ENCODE assay signal across 9 mouse cellular contexts in genomic region chr16:13532840-13533239, GRCm38 (mm10).
DNase-seq lines count a peak whose midpoint lies in the region; ATAC-seq and TF ChIP-seq lines count a peak whose summit lies in the region.
"Had no signal": no experiment of that assay in that cellular context is flagged by ENCODE, and none has a peak within 500 bp of the region (broad histone marks: within the 10 kb centered on the region; RNA-seq: fewer than 3 reads in every experiment).

No protein-coding gene starts in this region.

- no peaks in the 10 kb centered on the region for H3K4me1 ChIP-seq in embryonic facial prominence, embryonic 11.5 days (ENCODE audit: control insufficient read depth, insufficient read depth, low read length)
- no peaks in the 10 kb centered on the region for H3K4me1 ChIP-seq in embryonic facial prominence, embryonic 10.5 days
- H3K4me1 ChIP-seq in liver, embryonic 14.5 days (replicated peaks; ENCODE audit: control insufficient read depth in 2 of 2, insufficient read depth in 2 of 2, low read length in 1 of 2): no peaks in the 10 kb centered on the region
- H3K4me1 ChIP-seq in liver, embryonic 12.5 days: no peaks in the 10 kb centered on the region
- H3K4me1 ChIP-seq: heart, embryonic 15.5 days had no signal

- H3K9me3 ChIP-seq in embryonic facial prominence, embryonic 11.5 days (replicated peaks; ENCODE audit: control insufficient read depth, low read length): no peaks in the 10 kb centered on the region
- no peaks in the 10 kb centered on the region for H3K9me3 ChIP-seq in embryonic facial prominence, embryonic 10.5 days
- H3K9me3 ChIP-seq in liver, embryonic 14.5 days (ENCODE audit: control insufficient read depth, low read length): no peaks in the 10 kb centered on the region
- H3K9me3 ChIP-seq in liver, embryonic 12.5 days (replicated peaks): no peaks in the 10 kb centered on the region
- H3K9me3 ChIP-seq: heart, embryonic 15.5 days had no signal

- no peak overlapping the region for H3K4me2 ChIP-seq in embryonic facial prominence, embryonic 11.5 days (ENCODE audit: low read depth, low read length)
- no peak overlapping the region for H3K4me2 ChIP-seq in liver, embryonic 14.5 days (ENCODE audit: low read depth)
- no peak overlapping the region for H3K4me2 ChIP-seq in liver, embryonic 12.5 days
- H3K4me2 ChIP-seq: heart, embryonic 15.5 days had no signal

- no peak for TF ChIP-seq EP300 in liver, embryonic 14.5 days (IDR thresholded peaks at IDR 0.05; ENCODE audit: low read depth)

- no peak overlapping the region for H3K9ac ChIP-seq in embryonic facial prominence, embryonic 11.5 days (replicated peaks; ENCODE audit: low read length)
- no peak overlapping the region for H3K9ac ChIP-seq in liver, embryonic 14.5 days (replicated peaks)
- H3K9ac ChIP-seq in liver, embryonic 12.5 days: no peak overlapping the region
- H3K9ac ChIP-seq: heart, embryonic 15.5 days had no signal

- no peak overlapping the region for H3K4me3 ChIP-seq in embryonic facial prominence, embryonic 11.5 days (ENCODE audit: low read depth, low read length)
- H3K4me3 ChIP-seq in embryonic facial prominence, embryonic 10.5 days: no peak overlapping the region
- H3K4me3 ChIP-seq in liver, embryonic 14.5 days (ENCODE audit: insufficient read depth in 1 of 2, low read depth in 2 of 2, low read length in 2 of 2): no peak overlapping the region
- H3K4me3 ChIP-seq in liver, embryonic 12.5 days: no peak overlapping the region
- H3K4me3 ChIP-seq: heart, embryonic 15.5 days had no signal

- H3K36me3 ChIP-seq in embryonic facial prominence, embryonic 11.5 days (replicated peaks; ENCODE audit: control insufficient read depth, insufficient read depth, low read depth, low read length): no peaks in the 10 kb centered on the region
- 0 out of 2 replicates have a peak, but pooled peaks cover 6% of the 10 kb centered on the region for H3K36me3 ChIP-seq in embryonic facial prominence, embryonic 10.5 days (replicated peaks)
- no peaks in the 10 kb centered on the region for H3K36me3 ChIP-seq in liver, embryonic 14.5 days (replicated peaks; ENCODE audit: control insufficient read depth, insufficient read depth, low read depth)
- peaks cover under 1% of the 10 kb centered on the region; the same call in 1 of the 2 replicates for H3K36me3 ChIP-seq in liver, embryonic 12.5 days
- H3K36me3 ChIP-seq: heart, embryonic 15.5 days had no signal

- no peak overlapping the region for H3K27ac ChIP-seq in embryonic facial prominence, embryonic 11.5 days (replicated peaks; ENCODE audit: low read depth, low read length)
- H3K27ac ChIP-seq in embryonic facial prominence, embryonic 10.5 days (replicated peaks): no peak overlapping the region
- no peak overlapping the region for H3K27ac ChIP-seq in liver, embryonic 14.5 days
- no peak overlapping the region for H3K27ac ChIP-seq in liver, embryonic 12.5 days
- H3K27ac ChIP-seq: heart, embryonic 15.5 days had no signal

- peak; percentile 46 for TF ChIP-seq CTCF in liver, embryonic 14.5 days (IDR thresholded peaks at IDR 0.05; ENCODE audit: low read depth)

- no peaks in the 10 kb centered on the region for H3K27me3 ChIP-seq in embryonic facial prominence, embryonic 11.5 days (ENCODE audit: control insufficient read depth, insufficient read depth, low read length)
- H3K27me3 ChIP-seq in embryonic facial prominence, embryonic 10.5 days (replicated peaks; ENCODE audit: low read depth, poor library complexity, severe bottlenecking): no peaks in the 10 kb centered on the region
- no peaks in the 10 kb centered on the region for H3K27me3 ChIP-seq in liver, embryonic 14.5 days (ENCODE audit: control insufficient read depth, insufficient read depth, low read length)
- H3K27me3 ChIP-seq in liver, embryonic 12.5 days (replicated peaks): no peaks in the 10 kb centered on the region
- H3K27me3 ChIP-seq: heart, embryonic 15.5 days had no signal

- no peak for ATAC-seq in embryonic facial prominence, embryonic 11.5 days (replicated peaks; ENCODE audit: insufficient number of reproducible peaks, low FRiP score, low TSS enrichment, low read depth)
- no peak for ATAC-seq in liver, embryonic 14.5 days (ENCODE audit: insufficient read depth)
- ATAC-seq in liver, embryonic 12.5 days: no peak

- DNase-seq in embryonic facial prominence, embryonic 11.5 days (ENCODE audit: low spot score): peak; percentile 44
- DNase-seq in embryonic facial prominence, embryonic 10.5 days (ENCODE audit: low spot score): no peak
- DNase-seq in liver, embryonic 14.5 days (ENCODE audit: low read depth in 3 of 3, low spot score in 3 of 3): peak in 1 of 3 experiments; percentile 6
- DNase-seq in embryo, embryonic 10.5 days (ENCODE audit: low spot score): peak; percentile 53
- DNase-seq in lung, postnatal 36 days: peak; percentile 68
- no peak for DNase-seq in Muller cell, postnatal 12 days (ENCODE audit: inconsistent ontology term)
- no peak for DNase-seq in frontal cortex, postnatal 10 days (ENCODE audit: low spot score in 2 of 2)

Comparison
In these comparisons a context has a peak if more than half of its experiments do, and no peak if none do; other contexts are left out.
1. DNase-seq: peak in embryonic facial prominence, embryonic 11.5 days (single experiment), embryo, embryonic 10.5 days (single experiment) and lung, postnatal 36 days (single experiment); none in embryonic facial prominence, embryonic 10.5 days (single experiment), Muller cell, postnatal 12 days (single experiment) and frontal cortex, postnatal 10 days (0 of 2).